Mouse (Mus musculus) lung, adult 18-20 months (tissue): ENCODE measurements at regions not wholly inside any gene's neighbourhood (a gene's known extent, or its start where the extent isn't known, plus 50 kb on each side); places are given as distances from the start of the nearest gene placed in this dataset.
"Not testable (repeated sequence)": the region's sequence is repeated elsewhere in the genome, so short reads cannot be mapped to it uniquely, and the experiment has no call there.

ENCODE experiments used
- DNase-seq, 2 experiments: peaks; one replicate each; pipeline ENCODE4 v3.0.0; 2022; ENCODE audit warnings: mixed read lengths in 2 of 2

DNA sequence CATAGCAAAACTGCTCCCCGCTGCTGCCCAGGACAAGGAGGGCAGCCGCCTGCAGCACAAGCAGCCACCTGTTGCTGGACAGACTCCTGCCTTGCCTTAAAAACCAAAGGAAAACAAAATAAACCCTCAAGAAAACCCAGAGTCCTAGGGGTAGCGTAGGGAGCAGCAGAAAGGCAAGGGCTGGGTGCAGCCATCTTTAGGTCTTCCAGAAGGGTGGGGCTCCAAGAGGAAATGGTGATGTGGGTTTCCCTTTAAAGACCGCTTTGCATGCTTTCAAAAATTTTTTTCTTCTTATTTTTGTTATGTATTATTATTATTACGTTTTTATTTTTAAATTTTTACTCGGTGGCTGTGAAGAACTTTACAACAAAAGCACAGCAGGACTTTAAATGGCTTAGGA lies 300.1 kb downstream of the Vrk1 start:
- no peak for DNase-seq

DNA sequence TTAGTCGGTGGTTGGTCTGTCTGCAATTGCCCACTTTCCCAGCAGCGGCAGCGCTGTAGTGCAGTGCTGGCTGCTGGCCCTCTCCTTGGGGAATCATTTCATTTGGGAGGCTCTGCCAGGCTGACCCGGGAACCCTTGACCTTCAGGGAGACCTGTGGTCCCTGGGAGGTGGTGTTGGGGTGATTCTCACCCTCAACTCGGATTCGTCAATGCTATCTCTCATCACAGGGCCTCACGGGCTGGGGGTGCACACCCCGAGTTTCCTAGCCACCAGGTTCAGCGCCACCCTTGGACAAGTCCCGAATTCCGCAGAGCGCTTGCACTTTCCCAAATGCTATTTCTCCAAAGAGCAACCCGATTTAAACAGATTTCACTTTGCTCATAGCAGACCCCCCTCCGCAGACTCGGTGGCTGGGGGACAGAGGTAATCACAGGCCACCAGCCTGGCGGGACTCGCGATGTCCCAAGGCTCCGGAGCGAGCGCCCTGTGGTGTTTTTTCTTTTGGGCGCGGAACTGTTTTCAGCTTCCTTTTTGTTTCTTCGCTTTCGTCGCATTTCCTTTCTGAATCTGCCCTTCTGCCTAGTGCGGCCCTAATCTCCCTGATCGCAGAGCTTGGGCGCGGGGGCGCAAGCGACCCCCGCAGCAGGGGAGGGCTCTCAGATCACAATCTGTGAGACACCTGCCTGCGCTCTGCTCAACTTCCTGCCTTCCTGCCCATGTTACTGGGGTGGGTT lies 300.7 kb downstream of the Vrk1 start:
- no peak for DNase-seq

DNA sequence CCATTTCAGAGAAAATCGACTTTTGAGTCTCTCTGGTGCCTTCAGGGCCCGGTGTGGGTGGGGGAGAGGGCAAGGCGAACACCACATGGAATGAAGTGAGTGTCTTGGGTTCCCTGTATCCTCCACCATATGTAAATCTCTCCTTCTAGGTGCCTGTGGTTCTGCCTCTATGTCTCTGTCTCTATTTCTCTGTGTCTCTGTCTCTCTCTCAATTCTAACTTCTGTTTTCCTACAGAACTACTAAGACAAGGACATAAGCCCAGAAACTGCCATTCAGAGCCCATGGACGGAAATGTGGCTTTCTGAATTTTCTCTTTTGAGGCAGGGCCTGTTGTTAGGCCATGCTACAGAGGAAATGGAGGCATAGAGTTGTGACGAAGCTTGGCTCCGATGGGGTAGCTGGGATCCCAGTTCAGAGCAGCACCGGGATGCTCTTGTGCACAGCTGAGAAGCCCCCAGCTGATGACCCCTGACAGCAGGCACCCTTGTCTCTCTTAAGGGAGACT lies 301.3 kb downstream of the Vrk1 start:
- DNase-seq = no peak

DNA sequence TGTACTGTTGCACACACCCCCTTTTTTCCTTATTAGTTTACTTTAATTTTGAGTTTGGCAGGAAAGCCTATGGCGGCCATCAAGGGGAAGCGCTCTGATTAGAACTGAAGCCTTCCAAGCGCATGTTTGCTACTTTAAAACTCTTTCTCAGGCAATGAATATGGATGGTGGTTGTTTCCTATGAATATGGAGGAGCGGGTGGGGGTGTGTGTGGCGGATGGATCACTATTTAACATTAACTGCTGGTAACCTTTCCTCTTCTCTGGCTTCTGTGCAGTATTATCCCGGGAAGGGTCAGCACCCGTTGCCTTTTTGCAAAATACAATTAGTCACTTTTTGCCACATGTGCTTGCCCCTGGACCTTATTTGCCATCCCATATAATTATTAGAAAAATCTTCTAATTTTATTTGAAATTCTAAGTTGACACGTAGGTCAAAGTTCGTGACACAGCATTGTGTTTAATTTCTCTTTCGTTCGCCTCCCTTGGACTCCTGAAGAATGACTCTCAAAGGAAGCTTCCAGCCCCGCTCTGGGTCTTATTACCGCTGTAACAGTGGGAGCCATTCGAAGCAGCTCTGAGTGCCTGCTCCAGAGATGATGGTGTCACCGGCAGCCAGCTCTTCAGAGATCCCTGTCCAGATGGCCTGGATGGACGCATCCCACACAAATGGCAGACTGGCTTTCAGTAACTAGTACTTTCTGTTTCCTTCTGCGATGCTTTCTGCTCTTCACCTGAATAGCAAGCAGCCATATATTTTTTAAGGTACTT lies 302.0 kb downstream of the Vrk1 start:
- no peak for DNase-seq

DNA sequence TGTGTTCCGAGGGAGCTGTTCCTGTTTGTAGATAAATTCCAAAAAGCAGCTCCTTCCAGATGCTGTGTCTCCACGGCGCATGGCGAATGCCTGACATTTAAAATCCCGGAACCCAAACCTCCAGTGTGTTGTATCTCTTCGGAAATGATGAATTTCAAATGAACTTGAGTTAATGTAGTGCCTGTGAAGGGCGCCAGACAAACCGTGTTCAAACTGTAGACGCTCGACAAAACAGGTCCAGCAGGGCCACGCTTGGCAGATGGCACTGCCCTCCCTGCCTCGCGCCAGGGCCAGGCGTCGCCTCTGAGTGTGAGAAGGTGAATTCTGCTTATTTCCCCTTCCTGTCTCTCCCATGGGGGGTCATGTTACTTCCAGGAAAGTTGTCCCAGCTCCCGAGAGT lies 307.7 kb downstream of the Vrk1 start:
- DNase-seq = no peak

DNA sequence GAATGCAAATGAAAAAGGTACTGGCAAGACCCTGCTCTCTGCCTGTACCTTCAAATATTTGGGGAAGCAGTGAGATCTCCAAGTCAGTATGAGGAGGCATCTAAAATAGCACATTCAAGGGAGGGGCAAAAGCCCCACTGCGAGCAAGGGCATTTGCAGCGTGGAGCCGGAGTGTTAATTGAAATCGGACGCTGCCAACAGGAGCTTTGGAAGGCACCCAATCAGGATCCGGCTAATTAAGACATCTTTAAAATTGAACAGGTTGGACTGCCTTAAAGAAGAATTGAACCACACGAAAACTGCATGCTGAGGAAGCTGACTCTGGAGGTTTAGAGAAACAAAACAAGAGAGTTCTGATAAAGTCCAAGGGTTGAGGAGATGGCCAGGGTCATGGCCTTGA lies 311.5 kb downstream of the Vrk1 start:
- no peak for DNase-seq

DNA sequence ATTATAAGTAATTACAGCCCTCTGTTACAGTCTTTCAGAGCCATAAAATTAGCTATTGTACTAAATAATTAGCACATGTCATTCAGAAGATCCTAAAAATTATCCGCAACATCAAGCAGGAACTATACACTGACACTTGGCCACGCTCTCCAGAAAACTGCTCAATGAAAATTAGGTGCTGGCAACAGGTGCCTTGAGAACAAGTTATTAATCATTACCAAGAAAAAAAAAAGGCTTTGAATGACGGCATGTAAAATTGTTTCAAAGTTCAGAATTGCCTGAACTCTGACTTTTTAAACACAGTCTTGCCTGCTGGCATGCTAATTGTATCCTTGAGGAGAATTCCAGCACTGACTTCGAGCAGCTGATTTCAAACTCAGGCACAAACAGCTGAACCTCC lies 316.6 kb downstream of the Vrk1 start:
- DNase-seq = no peak

DNA sequence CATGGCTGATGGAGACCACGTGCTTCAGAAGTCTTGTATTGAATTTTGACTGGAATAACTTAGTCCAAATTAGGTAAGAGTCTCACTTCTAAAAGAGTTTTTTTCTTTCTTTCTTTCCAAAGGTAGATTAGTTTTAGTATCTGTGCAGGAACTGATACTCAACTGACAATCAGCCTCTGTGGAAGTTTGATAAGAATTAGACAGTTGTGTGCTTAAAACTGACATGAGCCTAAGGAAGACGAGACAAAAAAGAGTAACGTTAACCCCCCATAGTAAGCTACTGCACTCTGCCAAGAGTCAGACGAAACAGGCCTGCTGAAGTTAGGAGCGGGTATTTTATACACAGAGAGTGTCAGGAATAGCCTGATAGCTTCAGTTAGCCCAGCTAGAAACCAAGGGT lies 317.3 kb downstream of the Vrk1 start:
- no peak for DNase-seq

DNA sequence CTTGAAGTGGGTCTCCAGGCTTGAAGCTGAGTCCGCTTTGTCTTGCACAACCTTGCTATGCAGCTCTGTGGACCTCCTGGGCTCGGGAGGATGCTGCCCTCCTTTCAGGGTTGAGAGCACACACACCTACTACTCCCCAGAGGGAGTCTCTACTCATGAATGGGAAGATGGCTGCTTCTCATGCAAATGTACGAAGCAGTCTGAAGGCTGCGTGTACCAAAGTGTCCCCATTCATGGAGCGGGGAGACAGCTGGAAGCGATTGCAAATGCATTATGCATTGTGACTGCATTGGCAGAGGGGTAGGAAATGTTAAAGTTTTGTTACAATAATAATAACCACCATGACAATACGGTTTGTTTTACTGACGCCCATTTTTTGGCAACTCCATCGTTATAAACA lies 347.8 kb downstream of the Vrk1 start:
- no peak for DNase-seq

DNA sequence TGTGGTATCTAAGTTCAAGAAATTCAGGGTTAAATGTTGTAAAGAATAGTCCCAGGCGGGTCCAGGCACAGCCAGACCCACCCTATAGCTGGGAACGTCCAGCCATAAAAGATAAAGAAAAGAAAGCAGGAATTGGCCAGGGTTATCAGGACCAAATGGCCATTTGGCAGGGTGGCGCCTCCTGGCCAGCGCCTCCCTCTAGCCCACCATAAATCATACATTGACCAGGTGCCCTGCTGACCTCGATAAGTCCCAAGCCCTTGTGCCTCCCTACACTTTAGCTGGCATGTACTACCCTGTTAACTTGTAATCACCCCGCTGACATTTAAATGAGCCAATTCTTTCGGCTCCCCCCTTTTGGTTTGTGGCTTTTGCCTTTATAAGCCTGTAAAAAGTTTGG lies 351.6 kb downstream of the Vrk1 start:
- not testable (repeated sequence) for DNase-seq

DNA sequence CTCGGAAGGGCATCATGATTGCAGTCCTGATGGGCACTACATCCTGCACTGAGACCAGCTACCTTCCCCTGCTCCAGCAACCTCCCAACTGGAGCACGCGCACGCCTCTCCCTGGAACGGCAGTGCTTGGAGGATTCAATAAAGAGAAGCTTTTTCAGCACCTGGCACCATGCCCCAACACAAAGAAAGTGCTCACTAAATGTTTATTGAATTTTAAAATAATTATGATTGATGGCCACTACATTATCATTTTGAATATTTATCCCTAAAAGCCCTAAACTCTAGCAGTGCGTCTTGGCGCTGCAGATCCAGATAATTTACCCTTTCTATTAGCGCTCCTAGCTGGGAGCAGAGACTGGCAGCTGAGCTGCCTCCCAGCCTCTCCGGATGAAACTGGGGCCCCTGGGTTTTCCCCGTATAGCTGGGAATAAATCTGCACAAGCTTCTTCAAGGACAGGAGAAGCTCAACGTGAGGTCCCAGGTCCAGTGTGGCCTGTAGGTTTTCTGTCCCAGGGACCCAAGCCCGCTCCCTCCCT lies 364.9 kb downstream of the Vrk1 start:
- no peak for DNase-seq

DNA sequence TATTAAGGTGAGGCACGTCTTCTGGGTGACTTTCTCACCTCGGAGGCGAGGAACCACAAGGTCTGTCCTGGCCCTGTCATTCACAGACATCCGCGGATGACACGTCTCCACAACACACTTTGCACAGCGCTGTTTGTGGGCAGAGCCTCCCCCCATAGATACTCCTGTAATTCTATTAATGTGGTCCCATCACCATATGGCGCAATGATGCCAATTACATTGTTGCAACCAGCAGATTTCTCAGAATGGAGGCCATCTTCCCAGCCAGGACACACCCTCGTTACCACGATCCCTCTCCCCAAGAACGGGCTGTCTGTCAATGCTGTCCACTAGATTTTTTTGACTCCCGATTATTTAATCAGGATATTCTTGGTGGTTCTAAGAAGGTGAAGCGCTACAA lies 365.9 kb downstream of the Vrk1 start:
- no peak for DNase-seq

DNA sequence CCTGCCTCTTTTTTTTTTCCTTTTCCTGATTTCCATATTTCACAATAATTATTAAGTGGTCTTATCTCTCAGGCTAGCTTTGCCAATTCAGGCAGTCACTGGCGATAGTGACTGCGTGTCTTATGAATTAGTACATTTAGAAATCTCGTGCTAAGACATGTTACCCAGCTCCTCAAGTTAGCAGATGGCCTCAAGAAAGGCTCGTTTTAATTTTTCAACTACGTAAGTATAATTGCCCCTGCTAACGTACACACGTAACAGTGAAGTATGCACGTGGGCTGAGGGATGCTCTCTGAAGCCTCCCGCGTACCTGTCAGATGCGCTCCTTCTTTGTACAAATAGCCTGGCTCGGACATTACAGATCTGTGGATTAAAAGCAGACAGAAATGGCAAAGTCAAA lies 366.8 kb downstream of the Vrk1 start:
- no peak for DNase-seq

DNA sequence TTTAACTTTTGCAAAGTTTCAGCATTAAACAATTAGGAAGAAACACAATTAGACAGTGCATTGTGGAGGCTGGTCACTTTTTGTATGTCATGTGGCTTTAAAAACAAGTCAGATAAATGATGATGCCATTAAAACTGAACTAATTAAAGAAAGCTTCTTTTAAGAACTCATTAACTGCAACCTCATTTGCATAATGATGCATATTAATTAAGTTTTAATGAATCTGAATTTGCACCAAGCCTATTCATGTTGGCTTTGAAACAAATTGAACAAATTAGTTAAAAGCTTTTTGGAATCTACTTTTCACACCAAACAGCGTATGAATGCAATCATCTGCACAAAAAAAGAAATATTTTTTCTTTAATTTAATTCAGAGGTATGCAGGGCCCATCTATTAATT lies 367.3 kb downstream of the Vrk1 start:
- DNase-seq = no peak

DNA sequence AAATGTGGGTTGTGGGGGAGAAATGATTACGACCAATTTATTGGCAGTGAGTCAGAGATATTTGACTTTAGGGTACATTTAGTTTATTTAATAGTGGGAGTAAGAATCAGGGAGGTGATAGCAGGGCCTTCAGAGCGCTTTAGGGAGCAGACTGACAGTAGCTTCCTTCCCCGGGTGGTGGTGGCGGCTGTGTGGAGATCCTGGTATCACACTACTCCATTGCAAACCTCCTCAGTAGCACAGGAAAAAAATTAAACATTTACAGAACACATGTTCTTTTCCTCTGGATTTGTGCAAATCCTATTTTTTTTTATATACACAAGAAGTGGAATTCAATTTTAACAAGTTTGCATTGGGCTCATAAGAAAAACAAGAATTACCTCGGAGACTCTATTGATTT lies 367.7 kb downstream of the Vrk1 start:
- DNase-seq = no peak

DNA sequence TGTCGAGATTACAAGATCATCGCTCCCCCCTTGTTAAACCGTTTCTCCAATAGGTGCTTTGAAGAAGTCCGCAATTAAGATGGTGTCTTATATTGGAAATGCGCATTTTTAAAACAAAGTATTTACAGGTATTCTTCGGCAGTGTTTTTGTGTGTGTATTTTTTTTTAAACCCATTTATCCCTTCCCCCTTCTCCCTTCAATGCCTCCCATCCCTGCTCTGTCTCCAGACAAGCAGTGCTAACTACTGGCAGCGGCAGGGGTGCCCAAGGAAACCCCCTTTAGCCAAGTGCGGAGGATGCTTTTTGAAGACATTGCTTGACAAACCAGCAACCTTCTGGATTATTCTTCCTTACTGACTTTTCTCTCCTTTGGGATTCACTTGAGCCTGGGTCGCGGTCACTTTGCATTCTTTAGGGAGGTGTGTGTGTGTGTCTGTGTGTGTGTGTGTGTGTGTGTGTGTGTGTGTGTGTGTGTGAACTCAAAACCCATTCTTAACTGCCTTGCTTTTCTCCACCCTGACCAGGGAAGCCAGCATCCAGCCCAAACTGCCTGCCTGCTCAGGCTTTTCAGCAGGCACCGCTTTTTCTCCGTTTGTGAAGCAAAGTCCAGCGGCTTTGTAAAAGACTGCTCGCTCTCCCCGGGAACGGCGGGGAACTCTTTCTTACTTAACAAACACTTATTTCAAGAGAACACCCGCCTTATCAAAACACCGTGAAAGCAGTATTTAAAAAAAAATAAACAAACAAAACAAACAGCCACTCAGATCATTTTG lies 368.5 kb downstream of the Vrk1 start:
- DNase-seq = no peak

DNA sequence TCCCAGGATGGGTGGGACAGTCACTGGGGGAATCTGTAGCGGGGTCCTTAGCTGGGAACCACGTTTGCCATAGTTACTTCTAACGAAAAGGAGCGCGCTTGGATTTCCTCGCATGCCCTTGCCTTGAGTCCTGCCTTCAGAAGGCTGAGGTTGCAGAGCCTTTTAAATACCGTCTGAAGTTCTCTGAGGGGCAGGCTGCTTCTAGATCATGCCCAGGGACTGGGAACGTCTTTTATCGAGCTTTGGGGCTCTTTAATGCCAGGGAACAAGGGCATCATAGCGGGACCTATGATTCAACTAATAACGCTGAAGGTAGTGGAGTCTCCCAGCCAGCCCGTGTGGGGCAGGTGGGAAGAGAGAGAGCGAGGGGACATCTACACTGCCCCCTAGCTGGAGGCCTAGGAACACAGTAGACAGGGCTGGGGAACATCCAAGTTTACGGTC lies 369.1 kb downstream of the Vrk1 start:
- DNase-seq = no peak

DNA sequence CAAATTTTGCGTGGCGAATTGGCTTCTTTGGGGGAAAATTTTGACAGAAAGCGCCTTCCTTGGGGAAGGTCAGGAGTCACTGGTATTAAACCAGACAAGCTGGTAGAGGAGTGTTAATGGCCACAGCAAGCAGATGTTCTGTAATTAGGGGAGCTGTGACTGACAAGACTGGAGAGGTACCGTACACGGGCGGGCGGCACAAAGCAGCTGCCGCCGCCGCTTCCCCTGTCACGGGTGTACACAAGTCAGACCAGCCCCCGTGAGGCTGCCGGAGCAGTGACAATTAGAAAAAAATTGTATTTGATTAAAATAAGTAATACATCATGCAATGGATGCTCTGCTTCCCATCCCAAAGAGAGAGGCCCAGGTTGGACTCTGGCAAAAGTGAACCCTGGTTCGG lies 369.8 kb downstream of the Vrk1 start:
- DNase-seq = no peak

DNA sequence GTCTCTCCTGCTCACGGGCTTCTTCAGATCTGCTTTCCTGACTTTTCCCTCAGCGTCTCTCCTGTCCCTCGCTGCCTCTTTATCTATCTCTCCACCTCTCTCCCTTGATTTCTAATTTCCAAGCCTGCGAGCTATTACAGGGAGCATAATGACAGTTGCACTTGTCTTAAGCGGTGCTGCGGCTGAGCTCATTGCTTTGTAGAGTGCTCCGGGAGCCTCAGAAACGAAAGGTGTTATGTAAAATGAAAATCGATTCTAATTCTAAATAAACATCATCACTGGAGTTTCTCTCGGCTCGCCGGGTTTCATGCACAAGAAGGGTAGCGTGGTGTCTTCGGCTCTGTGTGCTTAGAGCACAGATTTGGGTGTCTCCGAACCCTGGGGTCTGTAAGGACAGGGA lies 371.8 kb downstream of the Vrk1 start:
- no peak for DNase-seq

DNA sequence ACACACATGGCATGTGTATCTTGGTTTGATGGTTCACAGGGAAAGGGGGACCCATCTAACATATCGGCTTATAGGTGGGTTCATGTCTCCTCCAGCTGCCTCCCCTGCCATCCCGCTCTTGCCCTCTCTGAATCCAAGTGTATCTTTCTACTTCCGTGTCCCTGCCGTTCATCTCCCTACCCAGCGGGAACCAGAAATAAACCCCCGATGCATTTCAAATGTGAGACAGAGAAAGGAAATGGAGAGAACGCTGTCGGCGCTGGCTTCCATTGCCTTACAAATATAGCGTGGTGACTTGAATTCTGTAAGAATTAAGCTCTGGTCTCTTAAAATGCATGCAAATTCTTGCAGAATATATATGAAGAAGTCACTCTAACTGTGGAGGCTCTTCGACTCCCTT lies 379.2 kb downstream of the Vrk1 start:
- DNase-seq = no peak

DNA sequence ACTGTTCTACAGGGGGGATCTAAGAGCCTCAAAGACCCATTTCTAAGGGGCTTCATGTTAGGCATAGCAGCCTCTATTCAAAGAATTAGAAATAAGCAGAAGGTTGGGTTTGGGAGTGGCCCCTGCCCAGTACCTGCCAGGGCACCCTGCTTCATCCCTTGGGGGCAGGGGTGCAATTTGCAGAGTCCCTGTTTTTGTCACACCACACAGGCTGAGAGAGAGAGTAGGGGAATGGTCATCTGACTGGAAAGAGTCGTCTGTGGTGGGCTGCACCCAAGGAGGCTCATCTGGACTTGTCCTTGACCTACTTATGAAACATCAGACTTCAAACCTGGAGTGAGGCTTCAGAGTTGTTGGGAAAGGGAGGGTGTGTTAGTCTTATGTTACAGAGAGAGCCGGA lies 382.3 kb downstream of the Vrk1 start:
- DNase-seq = no peak

DNA sequence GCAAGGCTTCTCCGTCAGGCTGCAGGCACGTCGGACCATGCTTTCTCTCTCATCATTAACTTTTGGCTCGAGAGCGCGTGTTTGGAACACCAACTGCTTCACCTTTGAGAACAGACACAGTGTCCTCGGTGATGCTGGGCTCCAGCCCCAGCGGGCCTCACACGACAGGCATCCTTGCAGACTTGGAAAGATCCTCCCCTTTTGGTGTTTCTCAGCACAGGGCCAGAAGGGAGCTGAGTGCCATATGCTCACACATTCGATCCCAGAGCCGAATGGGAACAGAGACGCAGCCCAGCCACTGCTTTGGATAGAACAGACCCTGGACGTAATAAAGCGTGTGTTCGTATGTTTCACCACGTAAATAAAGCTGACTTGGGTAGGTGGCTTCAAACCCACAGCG lies 389.1 kb downstream of the Vrk1 start:
- DNase-seq = no peak

DNA sequence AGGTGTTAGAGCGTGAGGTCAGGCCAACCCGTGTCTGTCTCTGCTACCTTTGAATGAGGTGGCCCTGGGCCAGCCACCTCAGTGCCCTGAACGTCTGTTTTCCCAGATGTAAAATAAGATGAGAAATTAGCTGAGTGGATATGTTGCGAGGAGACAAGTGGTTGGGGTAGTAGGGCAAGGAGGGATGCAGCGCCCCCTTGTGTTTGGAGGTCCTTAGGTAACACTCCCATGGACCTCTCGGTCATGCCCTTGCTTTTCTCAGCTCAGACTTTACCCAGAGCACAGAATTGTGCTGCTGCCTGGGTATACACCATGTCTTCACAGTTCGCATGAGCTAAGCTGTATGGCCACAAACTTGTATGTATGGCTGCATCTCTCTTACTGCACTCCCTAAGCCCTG lies 401.0 kb downstream of the Vrk1 start:
- no peak for DNase-seq
